Mouse (Mus musculus) spleen, adult 2 months (tissue): ENCODE measurements around the gene Borcs7.

Source experiments
- CTCF ChIP-seq: fragments of 200-500 bp; IDR thresholded peaks from 2 replicates; pipeline ENCODE4 v1.5.1; 2011; ENCODE audit warnings: mild to moderate bottlenecking, inconsistent platforms; ENCODE audit not compliant: insufficient read depth, insufficient read length, insufficient replicate concordance; ENCODE audit errors: extremely low read depth
- POLR2A ChIP-seq: fragments of 200-500 bp; IDR thresholded peaks from 2 replicates; pipeline ENCODE4 v1.6.1; 2011; ENCODE audit warnings: low read depth, low read length, inconsistent platforms

GRCm38 (mm10) chr19:46715016-46715415 is 25.3 kb downstream of the Borcs7 start:
- TF ChIP-seq POLR2A (no peak), CTCF (no peak)
